Mouse (Mus musculus) stomach, postnatal 0 days (tissue): ENCODE results near the gene Ces2f. TPM values are rescaled to one million over a fixed set of nuclear protein-coding genes. Genes with fewer than 3 reads are reported as not detected.

Experiments used
- ATAC-seq: fragments of 200-750 bp; cut with Nextera tagmentation; 2 replicates; pipeline ENCODE4 v1.8.0; 2017; ENCODE audit not compliant: low FRiP score, low TSS enrichment
- DNase-seq: peaks from one replicate; pipeline ENCODE4 v3.0.0-alpha.2; 2016; ENCODE audit warnings: low spot score
- H3K27ac ChIP-seq: fragments of 300-500 bp; sonication (generic); replicated peaks from 2 replicates; pipeline ENCODE4 v1.5.1; 2014; ENCODE audit warnings: mild to moderate bottlenecking, control low read depth
- H3K27me3 ChIP-seq: fragments of 300-500 bp; sonication (generic); 2 replicates; pipeline ENCODE4 v1.6.1; 2014; ENCODE audit warnings: low read length; ENCODE audit not compliant: control insufficient read depth, insufficient read depth
- H3K36me3 ChIP-seq: fragments of 300-500 bp; sonication (generic); 2 replicates; pipeline ENCODE4 v1.6.1; 2014; ENCODE audit warnings: low read length, mixed read lengths; ENCODE audit not compliant: control insufficient read depth, insufficient read depth
- H3K4me1 ChIP-seq: fragments of 300-500 bp; sonication (generic); replicated peaks from 2 replicates; pipeline ENCODE4 v1.6.1; 2014; ENCODE audit warnings: antibody characterized with exemption; ENCODE audit not compliant: control insufficient read depth, insufficient read depth
- H3K4me2 ChIP-seq: fragments of 300-500 bp; sonication (generic); replicated peaks from 2 replicates; pipeline ENCODE4 v1.6.1; 2014; ENCODE audit warnings: low read depth, mild to moderate bottlenecking, control low read depth, moderate library complexity
- H3K4me3 ChIP-seq: fragments of 300-500 bp; sonication (generic); 2 replicates; pipeline ENCODE4 v1.5.1; 2014; ENCODE audit warnings: low read depth, low read length, control low read depth
- H3K9ac ChIP-seq: fragments of 300-500 bp; sonication (generic); 2 replicates; pipeline ENCODE4 v1.6.1; 2014; ENCODE audit warnings: mild to moderate bottlenecking, low read length, control low read depth, mixed read lengths
- H3K9me3 ChIP-seq: fragments of 300-500 bp; sonication (generic); 2 replicates; pipeline ENCODE4 v1.6.1; 2016; ENCODE audit warnings: low read length; ENCODE audit not compliant: control insufficient read depth
- CTCF ChIP-seq: IDR thresholded peaks from 2 replicates; pipeline ENCODE4 v1.5.1; 2016; ENCODE audit warnings: antibody characterized with exemption, low read depth, mild to moderate bottlenecking, moderate library complexity
- EP300 ChIP-seq: optimal IDR thresholded peaks from 2 replicates; pipeline ENCODE3; 2016; ENCODE audit warnings: antibody characterized with exemption
- WGBS: fragments of 180-500 bp; shearing (Covaris S2); extraction: QIAGEN DNeasy Blood & Tissue Kit; methylation state at CpG from one replicate; pipeline ENCODE4 v1.1.7; 2014; 5-methylcytosine and 5-hydroxymethylcytosine counted together
- polyA plus RNA-seq: library from polyadenylated mRNA; unstranded; fragments of >200 nt; fragmentation: Nextera tagmentation; extraction: Ambion mirVana; gene quantifications from 2 replicates; pipeline ENCODE4 v1.2.1, GENCODE M21; 2015

The Ces2f gene
- polyA plus RNA-seq, 1 experiment from 2014 or later: 2.6 TPM

GRCm38 (mm10) chr8:104927301-104927700 is 19.9 kb upstream of the Ces2f start:
- Histone ChIP-seq H3K4me2 (no peak overlapping the region), H3K4me3 (no peak overlapping the region), H3K9me3 (no peaks in the 10 kb centered on the region), H3K4me1 (no peaks in the 10 kb centered on the region), H3K27me3 (no peaks in the 10 kb centered on the region), H3K36me3 (no peaks in the 10 kb centered on the region), H3K9ac (no peak overlapping the region), H3K27ac (no peak overlapping the region)
- ATAC-seq: no peak
- no peak for TF ChIP-seq EP300
- 79% methylated on average over 3 of the region's 3 CpGs for WGBS
- no peak for DNase-seq

DNA sequence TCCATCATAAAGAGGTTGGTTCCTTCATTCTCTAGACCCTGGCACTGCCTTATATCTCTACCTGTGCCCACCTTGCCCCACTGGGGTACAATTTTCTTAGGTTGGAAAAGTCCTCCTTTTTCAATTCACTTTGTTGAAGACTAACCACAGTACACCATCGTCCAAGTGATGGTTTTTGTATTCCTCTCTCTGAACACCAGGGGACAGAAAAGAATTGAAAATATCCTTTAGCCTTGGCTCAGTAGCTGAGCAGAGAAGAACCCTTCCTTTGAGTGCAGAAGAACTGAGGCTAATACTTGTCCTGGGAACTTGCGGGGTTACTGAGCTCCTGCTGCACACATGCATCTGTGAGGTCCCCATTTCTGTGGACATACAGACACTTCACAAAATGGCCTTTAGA is 2.5 kb upstream of the Ces2f start:
- H3K27ac ChIP-seq: no peak overlapping the region
- no peaks in the 10 kb centered on the region for H3K9me3 ChIP-seq
- peak; percentile 64 for TF ChIP-seq CTCF
- no peak for TF ChIP-seq EP300
- DNase-seq (no peak), ATAC-seq (no peak)
- 76% methylated on average over 2 of the region's 2 CpGs for WGBS
- H3K27me3 ChIP-seq: no peaks in the 10 kb centered on the region
- H3K4me1 ChIP-seq: no peaks in the 10 kb centered on the region
- H3K4me3 ChIP-seq: no peak overlapping the region
- H3K9ac ChIP-seq: no peak overlapping the region
- no peak overlapping the region for H3K4me2 ChIP-seq
- no peaks in the 10 kb centered on the region for H3K36me3 ChIP-seq

- ATAC-seq (no peak), DNase-seq (no peak)
- no peaks in the 10 kb centered on the region for H3K4me1 ChIP-seq
- no peak overlapping the region for H3K27ac ChIP-seq
- H3K27me3 ChIP-seq: no peaks in the 10 kb centered on the region
- no peak overlapping the region for H3K4me3 ChIP-seq
- no peak overlapping the region for H3K9ac ChIP-seq
- H3K9me3 ChIP-seq: no peaks in the 10 kb centered on the region
- H3K36me3 ChIP-seq: no peaks in the 10 kb centered on the region
- no peak for TF ChIP-seq CTCF
- no peak for TF ChIP-seq EP300
- no peak overlapping the region for H3K4me2 ChIP-seq
- WGBS: 71% methylated on average over 5 of the region's 5 CpGs
Measured at GRCm38 (mm10) chr8:104949031-104949430, 1.9 kb downstream of the Ces2f start.

DNA sequence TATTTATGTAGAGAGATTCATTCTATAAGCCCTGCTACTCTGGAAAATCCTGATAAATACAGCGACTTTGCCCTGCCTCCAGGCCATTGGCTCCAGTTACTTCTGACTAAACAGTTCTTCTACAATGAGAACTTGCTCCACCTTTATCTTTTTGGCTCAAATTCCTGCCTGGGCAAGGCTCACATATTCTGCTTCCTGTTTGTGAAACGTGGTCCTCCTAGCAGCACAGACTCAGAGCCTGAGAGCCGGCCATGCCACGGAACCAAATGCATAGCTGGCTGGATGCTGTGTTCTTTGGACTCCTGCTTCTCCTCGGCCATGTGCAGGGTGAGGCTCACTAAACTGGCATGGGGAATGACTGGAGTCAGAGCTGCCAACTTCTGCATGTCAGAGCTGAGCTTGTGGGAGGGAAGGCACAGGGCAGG is 14.4 kb downstream of the Ces2f start, which contains the start of gene Ces2g:
Gene Ces2g, plus strand, starts transcription at position 182 of the 425 bp plus-strand sequence.
- H3K9me3 ChIP-seq: no peaks in the 10 kb centered on the region
- peak; percentile 59 for DNase-seq
- no peak within 1 kb of the TSS for H3K4me3 ChIP-seq
- peak; percentile 63 for ATAC-seq
- H3K36me3 ChIP-seq: no peaks in the 10 kb centered on the region
- no peaks in the 10 kb centered on the region for H3K27me3 ChIP-seq
- no peak within 1 kb of the TSS for H3K9ac ChIP-seq
- 23% methylated on average over 5 of the region's 5 CpGs for WGBS
- peak within 1 kb of the TSS; percentile 74 for H3K27ac ChIP-seq
- H3K4me2 ChIP-seq: 0 out of 2 replicates have a peak within 1 kb of the TSS, but pooled peaks have one; percentile 24
- TF ChIP-seq CTCF: no peak
- peak; percentile 63 for TF ChIP-seq EP300
- H3K4me1 ChIP-seq: no peaks in the 10 kb centered on the region

DNA sequence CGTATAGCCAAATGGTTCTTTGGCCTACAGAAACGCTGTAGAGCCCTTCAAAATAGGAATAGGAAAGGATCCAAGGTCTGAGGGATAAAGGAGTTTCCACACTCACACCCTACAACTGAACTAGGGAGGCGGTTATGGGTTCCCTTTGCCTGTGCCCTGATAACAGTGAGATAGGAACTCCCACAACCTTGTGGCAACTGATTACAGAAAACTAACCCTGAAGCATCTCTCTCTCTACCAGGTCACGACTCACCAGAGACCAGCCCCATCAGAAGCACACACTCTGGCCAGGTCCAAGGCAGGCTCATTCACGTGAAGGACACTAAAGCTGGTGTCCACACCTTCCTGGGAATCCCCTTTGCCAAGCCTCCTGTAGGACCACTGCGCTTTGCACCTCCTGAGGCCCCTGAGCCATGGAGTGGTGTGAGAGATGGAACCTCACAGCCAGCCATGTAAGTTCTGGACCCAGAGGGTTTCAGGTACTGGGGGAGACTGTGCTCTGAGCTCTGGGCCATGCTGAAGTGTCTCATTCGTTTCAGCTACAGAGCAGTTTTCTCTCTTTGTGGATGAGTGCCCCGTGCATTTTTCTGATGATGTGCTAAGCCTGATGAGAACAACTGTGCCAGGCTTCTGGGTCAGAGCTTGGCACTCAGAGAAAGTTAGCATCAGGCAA is 15.2 kb downstream of the Ces2f start:
- Histone ChIP-seq H3K36me3 (no peaks in the 10 kb centered on the region), H3K27me3 (no peaks in the 10 kb centered on the region), H3K9ac (no peak overlapping the region), H3K4me1 (no peaks in the 10 kb centered on the region), H3K4me3 (no peak overlapping the region), H3K9me3 (no peaks in the 10 kb centered on the region), H3K4me2 (no peak overlapping the region), H3K27ac (no peak overlapping the region; the same call in 1 of the 2 replicates)
- DNase-seq (no peak), ATAC-seq (no peak)
- TF ChIP-seq CTCF (no peak), EP300 (no peak)
- WGBS: 61% methylated on average over 8 of the region's 8 CpGs

DNA sequence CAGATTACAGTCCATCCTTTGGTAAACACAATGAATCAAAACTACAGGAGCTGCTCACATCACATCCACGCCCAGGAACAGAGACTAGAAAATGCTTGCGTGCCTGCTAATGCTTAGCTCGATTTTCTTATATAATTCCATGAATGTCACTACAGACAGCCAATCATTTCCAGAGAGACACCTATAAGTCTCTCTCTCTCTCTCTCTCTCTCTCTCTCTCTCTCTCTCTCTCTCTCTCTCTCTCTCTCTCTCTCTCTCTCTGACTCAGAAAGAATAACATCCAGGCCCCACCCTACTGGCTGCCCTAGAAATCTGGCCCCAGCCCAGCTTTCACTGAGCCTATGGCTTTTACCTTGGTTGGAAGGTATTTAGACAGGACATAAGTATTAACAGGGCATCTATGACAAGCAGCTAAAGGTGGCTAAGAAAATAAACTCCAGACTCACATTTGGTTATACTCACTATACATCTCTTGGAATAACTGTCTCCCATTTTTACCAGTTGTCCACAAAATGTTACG is 16.3 kb downstream of the Ces2f start:
- Histone ChIP-seq H3K4me2 (no peak overlapping the region), H3K4me3 (no peak overlapping the region), H3K9ac (no peak overlapping the region), H3K27ac (peak overlapping the region; percentile 14; the same call in 1 of the 2 replicates), H3K9me3 (no peaks in the 10 kb centered on the region), H3K36me3 (no peaks in the 10 kb centered on the region), H3K4me1 (no peaks in the 10 kb centered on the region), H3K27me3 (no peaks in the 10 kb centered on the region)
- DNase-seq (peak; percentile 67), ATAC-seq (peak; percentile 74)
- WGBS: 62% methylated on average over 4 of the region's 4 CpGs
- TF ChIP-seq EP300 (no peak), CTCF (no peak)
